Mouse (Mus musculus) spleen, adult 2 months (tissue): ENCODE data around the gene Bcl7c.

ENCODE experiments used
- CTCF ChIP-seq: fragments of 200-500 bp; IDR thresholded peaks from 2 replicates; pipeline ENCODE4 v1.5.1; 2011; ENCODE audit warnings: mild to moderate bottlenecking, inconsistent platforms; ENCODE audit not compliant: insufficient read depth, insufficient read length, insufficient replicate concordance; ENCODE audit errors: extremely low read depth
- POLR2A ChIP-seq: fragments of 200-500 bp; IDR thresholded peaks from 2 replicates; pipeline ENCODE4 v1.6.1; 2011; ENCODE audit warnings: low read depth, low read length, inconsistent platforms

DNA sequence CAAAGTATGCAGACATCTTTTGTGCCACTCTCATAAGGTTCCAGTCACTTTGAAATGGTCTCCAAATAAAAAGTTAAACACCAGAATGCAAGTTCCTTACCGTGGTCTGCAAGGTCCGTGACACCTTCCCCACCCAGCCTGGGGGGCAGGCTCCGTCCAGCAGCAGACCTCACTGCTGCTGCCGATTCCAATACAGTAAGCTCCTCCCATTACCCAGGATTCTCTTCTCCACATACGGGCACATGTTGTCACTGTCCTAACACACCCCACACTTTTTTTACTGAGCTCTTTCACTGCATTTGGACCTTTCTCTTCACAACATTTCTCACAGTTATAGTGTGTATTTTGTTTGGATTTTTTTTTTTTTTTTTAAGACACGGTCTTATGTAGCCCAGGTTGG lies 46.9 kb downstream of the Bcl7c start:
- no peak for TF ChIP-seq CTCF
- TF ChIP-seq POLR2A = no peak
